Mouse (Mus musculus) forebrain, postnatal 0 days (tissue): ENCODE results near the gene Sphk2. TPM values are rescaled to one million over a fixed set of nuclear protein-coding genes. Genes with fewer than 3 reads are reported as not detected.

Experiments
- ATAC-seq: fragments of 200-750 bp; cut with Nextera tagmentation; 2 replicates; pipeline ENCODE4 v1.8.0; 2017; ENCODE audit warnings: mild to moderate bottlenecking, moderate library complexity
- DNase-seq: peaks from one replicate; pipeline ENCODE4 v3.0.0-alpha.2; 2015
- H3K27ac ChIP-seq: fragments of 300-500 bp; sonication (generic); 2 replicates; pipeline ENCODE4 v1.5.1; 2014; ENCODE audit warnings: low read depth, mild to moderate bottlenecking, antibody characterized with exemption, low read length, moderate library complexity, mixed read lengths
- H3K27me3 ChIP-seq: fragments of 300-500 bp; sonication (generic); 2 replicates; pipeline ENCODE4 v1.6.1; 2014; ENCODE audit warnings: mild to moderate bottlenecking, low read length, mixed read lengths; ENCODE audit not compliant: insufficient read depth
- H3K36me3 ChIP-seq: fragments of 300-500 bp; sonication (generic); 2 replicates; pipeline ENCODE4 v1.6.1; 2014; ENCODE audit warnings: mild to moderate bottlenecking, moderate library complexity; ENCODE audit not compliant: insufficient read depth
- H3K4me1 ChIP-seq: fragments of 300-500 bp; sonication (generic); 2 replicates; pipeline ENCODE4 v1.6.1; 2014; ENCODE audit warnings: antibody characterized with exemption; ENCODE audit not compliant: insufficient read depth
- H3K4me2 ChIP-seq: fragments of 300-500 bp; sonication (generic); 2 replicates; pipeline ENCODE4 v1.6.1; 2014; ENCODE audit warnings: low read depth, mild to moderate bottlenecking, moderate library complexity
- H3K4me3 ChIP-seq: fragments of 300-500 bp; sonication (generic); 2 replicates; pipeline ENCODE4 v1.5.1; 2014; ENCODE audit warnings: low read depth, low read length, mixed read lengths
- H3K9ac ChIP-seq: fragments of 300-500 bp; sonication (generic); 2 replicates; pipeline ENCODE4 v1.6.1; 2014; ENCODE audit warnings: mild to moderate bottlenecking
- H3K9me3 ChIP-seq: fragments of 300-500 bp; sonication (generic); 2 replicates; pipeline ENCODE4 v1.6.1; 2016; ENCODE audit warnings: low read length
- CTCF ChIP-seq: sonication (generic); IDR thresholded peaks from 2 replicates; pipeline ENCODE4 v1.5.1; 2016; ENCODE audit warnings: antibody characterized with exemption, control low read depth, low read depth
- WGBS: fragments of 180-500 bp; shearing (Covaris S2); extraction: QIAGEN DNeasy Blood & Tissue Kit; methylation state at CpG from one replicate; pipeline ENCODE4 v1.1.7; 2014; 5-methylcytosine and 5-hydroxymethylcytosine counted together
- polyA plus RNA-seq: library from polyadenylated mRNA; unstranded; fragments of >200 nt; fragmentation: Nextera tagmentation; extraction: Ambion mirVana; gene quantifications from 2 replicates; pipeline ENCODE4 v1.2.1, GENCODE M21; 2015
- total RNA-seq: library from RNA; depleted of rRNA; stranded (reverse); fragments of >200 nt; gene quantifications from 2 replicates; pipeline ENCODE4 v1.2.3, GENCODE M21; 2014

Sphk2 gene
- total and polyA plus RNA-seq, 2 experiments from 2014 or later, result 18.7 to 19.6 TPM

GRCm38 (mm10) chr7:45715741-45716459, 1.9 kb downstream of the Sphk2 start:
- Histone ChIP-seq H3K9me3 (no peaks in the 10 kb centered on the region), H3K4me3 (peak overlapping the region; percentile 66), H3K9ac (no peak overlapping the region), H3K36me3 (peaks cover 37% of the 10 kb centered on the region), H3K27me3 (no peaks in the 10 kb centered on the region), H3K27ac (no peak overlapping the region; the same call in 1 of the 2 replicates), H3K4me1 (peaks cover 19% of the 10 kb centered on the region), H3K4me2 (peak overlapping the region; percentile 91)
- 81% methylated on average over 19 of the region's 19 CpGs for WGBS
- no peak for ATAC-seq
- TF ChIP-seq CTCF, result no peak
- DNase-seq, result no peak

GRCm38 (mm10) chr7:45715090-45715708, 2.6 kb downstream of the Sphk2 start, which contains the start of gene Rpl18:
Gene Rpl18 (plus strand): TSS chr7:45715457.
- peaks cover 38% of the 10 kb centered on the region for H3K36me3 ChIP-seq
- peak; percentile 94 for ATAC-seq
- TF ChIP-seq CTCF, result 0 out of 2 replicates have a peak, but pooled peaks have one; percentile 14
- peaks cover 19% of the 10 kb centered on the region for H3K4me1 ChIP-seq
- H3K4me2 ChIP-seq, result peak within 1 kb of the TSS; percentile 91
- peak; percentile 99 for DNase-seq
- peak within 1 kb of the TSS; percentile 64 for H3K27ac ChIP-seq
- H3K9me3 ChIP-seq, result no peaks in the 10 kb centered on the region
- peak within 1 kb of the TSS; percentile 66 for H3K4me3 ChIP-seq
- 7% methylated on average over 34 of the region's 34 CpGs for WGBS
- H3K27me3 ChIP-seq, result no peaks in the 10 kb centered on the region
- H3K9ac ChIP-seq, result peak within 1 kb of the TSS; percentile 74

- 10% methylated on average over 14 of the region's 14 CpGs for WGBS
These were observed 3.1 kb downstream of the Sphk2 start for GRCm38 (mm10) chr7:45714630-45715089.

GRCm38 (mm10) chr7:45713881-45714520, 3.8 kb downstream of the Sphk2 start:
- H3K27ac ChIP-seq, result no peak overlapping the region
- DNase-seq, result no peak
- no peaks in the 10 kb centered on the region for H3K27me3 ChIP-seq
- H3K4me2 ChIP-seq, result peak overlapping the region; percentile 91
- WGBS, result 81% methylated on average over 6 of the region's 6 CpGs
- ATAC-seq, result no peak
- H3K36me3 ChIP-seq, result peaks cover 35% of the 10 kb centered on the region
- no peaks in the 10 kb centered on the region for H3K9me3 ChIP-seq
- peaks cover 19% of the 10 kb centered on the region for H3K4me1 ChIP-seq
- no peak for TF ChIP-seq CTCF
- peak overlapping the region; percentile 74 for H3K9ac ChIP-seq
- peak overlapping the region; percentile 66 for H3K4me3 ChIP-seq

More at GRCm38 (mm10) chr7:45714630-45715089, 3.1 kb downstream of the Sphk2 start:
- H3K27ac ChIP-seq, result peak overlapping the region; percentile 64
- DNase-seq, result no peak
- peaks cover 19% of the 10 kb centered on the region for H3K4me1 ChIP-seq
- peak overlapping the region; percentile 66 for H3K4me3 ChIP-seq
- H3K36me3 ChIP-seq, result peaks cover 36% of the 10 kb centered on the region
- ATAC-seq, result peak; percentile 21
- H3K9ac ChIP-seq, result peak overlapping the region; percentile 74
- H3K9me3 ChIP-seq, result no peaks in the 10 kb centered on the region
- peak overlapping the region; percentile 91 for H3K4me2 ChIP-seq
- TF ChIP-seq CTCF, result no peak
- no peaks in the 10 kb centered on the region for H3K27me3 ChIP-seq

- H3K4me3 ChIP-seq, result no peak overlapping the region
- no peak for ATAC-seq
- no peaks in the 10 kb centered on the region for H3K27me3 ChIP-seq
- no peak for DNase-seq
- no peak overlapping the region for H3K27ac ChIP-seq
- no peak for TF ChIP-seq CTCF
- peaks cover 35% of the 10 kb centered on the region for H3K36me3 ChIP-seq
- no peak overlapping the region for H3K9ac ChIP-seq
- WGBS, result 91% methylated on average over 16 of the region's 16 CpGs
- peaks cover 19% of the 10 kb centered on the region for H3K4me1 ChIP-seq
- H3K9me3 ChIP-seq, result no peaks in the 10 kb centered on the region
- no peak overlapping the region for H3K4me2 ChIP-seq
These were observed 4.4 kb downstream of the Sphk2 start for GRCm38 (mm10) chr7:45713396-45713795.

- Histone ChIP-seq H3K4me1 (peaks cover 28% of the 10 kb centered on the region), H3K4me3 (no peak overlapping the region), H3K27ac (no peak overlapping the region), H3K36me3 (peaks cover 35% of the 10 kb centered on the region), H3K27me3 (no peaks in the 10 kb centered on the region), H3K9ac (no peak overlapping the region), H3K9me3 (no peaks in the 10 kb centered on the region), H3K4me2 (no peak overlapping the region)
- no peak for TF ChIP-seq CTCF
- no peak for DNase-seq
- no peak for ATAC-seq
- 90% methylated on average over 21 of the region's 21 CpGs for WGBS
These were observed 5.6 kb downstream of the Sphk2 start for GRCm38 (mm10) chr7:45712022-45712757.
